Mouse (Mus musculus): ENCODE results near the gene Tssc4. TPM values are rescaled to one million over a fixed set of nuclear protein-coding genes. Genes with fewer than 3 reads are reported as not detected.

The Tssc4 gene
- polyA plus RNA-seq, 1 experiment from 2014 or later: 57.1 TPM

- no peaks in the 10 kb centered on the region for H3K9me3 ChIP-seq (replicated peaks)
Observed at GRCm38 (mm10) chr7:143114773-143115172, 45.7 kb downstream of the Tssc4 start.

GRCm38 (mm10) chr7:143116521-143116920 lies 47.5 kb downstream of the Tssc4 start:
- no peak overlapping the region for H3K4me2 ChIP-seq
- no peaks in the 10 kb centered on the region for H3K36me3 ChIP-seq
- no peak overlapping the region for H3K4me3 ChIP-seq
- WGBS: 85% methylated on average over 5 of the region's 5 CpGs
- no peak for ATAC-seq (ENCODE audit: insufficient number of reproducible peaks, low FRiP score)
- peaks cover 56% of the 10 kb centered on the region for H3K4me1 ChIP-seq (replicated peaks)
- H3K27me3 ChIP-seq (replicated peaks): no peaks in the 10 kb centered on the region
- no peak overlapping the region for H3K9ac ChIP-seq
- H3K9me3 ChIP-seq (replicated peaks): no peaks in the 10 kb centered on the region
- H3K27ac ChIP-seq (ENCODE audit: poor library complexity, severe bottlenecking): no peak overlapping the region

More at GRCm38 (mm10) chr7:143114773-143115172, 45.7 kb downstream of the Tssc4 start:
- no peak overlapping the region for H3K4me2 ChIP-seq
- no peak for ATAC-seq (ENCODE audit: insufficient number of reproducible peaks, low FRiP score)
- H3K27ac ChIP-seq (ENCODE audit: poor library complexity, severe bottlenecking): no peak overlapping the region
- no peak overlapping the region for H3K4me3 ChIP-seq
- peaks cover 56% of the 10 kb centered on the region for H3K4me1 ChIP-seq (replicated peaks)
- H3K9ac ChIP-seq: no peak overlapping the region
- H3K36me3 ChIP-seq: no peaks in the 10 kb centered on the region
- H3K27me3 ChIP-seq (replicated peaks): no peaks in the 10 kb centered on the region

- no peaks in the 10 kb centered on the region for H3K36me3 ChIP-seq
- no peak overlapping the region for H3K4me3 ChIP-seq
- no peak overlapping the region for H3K9ac ChIP-seq
- no peaks in the 10 kb centered on the region for H3K9me3 ChIP-seq (replicated peaks)
- peak overlapping the region; percentile 72 for H3K27ac ChIP-seq (ENCODE audit: poor library complexity, severe bottlenecking)
- 31% methylated on average over 1 of the region's 1 CpGs for WGBS
- H3K27me3 ChIP-seq (replicated peaks): no peaks in the 10 kb centered on the region
- H3K4me2 ChIP-seq: no peak overlapping the region
- no peak for ATAC-seq (ENCODE audit: insufficient number of reproducible peaks, low FRiP score)
- peaks cover 63% of the 10 kb centered on the region for H3K4me1 ChIP-seq (replicated peaks)
Observed at GRCm38 (mm10) chr7:143119407-143119806, 50.4 kb downstream of the Tssc4 start.

GRCm38 (mm10) chr7:143119826-143120225 lies 50.8 kb downstream of the Tssc4 start:
- H3K4me1 ChIP-seq (replicated peaks): peaks cover 67% of the 10 kb centered on the region

More at GRCm38 (mm10) chr7:143119826-143120225, 50.8 kb downstream of the Tssc4 start:
- H3K9ac ChIP-seq: no peak overlapping the region
- 71% methylated on average over 3 of the region's 3 CpGs for WGBS
- ATAC-seq (ENCODE audit: insufficient number of reproducible peaks, low FRiP score): no peak
- no peaks in the 10 kb centered on the region for H3K9me3 ChIP-seq (replicated peaks)
- no peaks in the 10 kb centered on the region for H3K27me3 ChIP-seq (replicated peaks)
- H3K36me3 ChIP-seq: no peaks in the 10 kb centered on the region
- H3K4me3 ChIP-seq: no peak overlapping the region
- H3K4me2 ChIP-seq: no peak overlapping the region
- peak overlapping the region; percentile 72 for H3K27ac ChIP-seq (ENCODE audit: poor library complexity, severe bottlenecking)

Other genes with a start within 250 kb of the Tssc4 start
- 0.60 and 1.0 TPM in 2 replicates for gene Th, start 138.1 kb upstream of the Tssc4 start, polyA plus RNA-seq (2016; fragmentation: Nextera tagmentation; extraction: Ambion mirVana)
- 0.23 and 0.31 TPM in 2 replicates for gene Ascl2, start 100.0 kb upstream of the Tssc4 start, polyA plus RNA-seq (2016; fragmentation: Nextera tagmentation; extraction: Ambion mirVana)
- gene Tspan32, start 64.2 kb upstream of the Tssc4 start, polyA plus RNA-seq (2016; fragmentation: Nextera tagmentation; extraction: Ambion mirVana): 7.0 and 7.7 TPM in 2 replicates
- gene Cd81, start 16.5 kb upstream of the Tssc4 start, polyA plus RNA-seq (2016; fragmentation: Nextera tagmentation; extraction: Ambion mirVana): 701 and 712 TPM in 2 replicates
- gene Trpm5, start 25.4 kb downstream of the Tssc4 start, polyA plus RNA-seq (2016; fragmentation: Nextera tagmentation; extraction: Ambion mirVana): 3.8 and 4.3 TPM in 2 replicates
- 12.9 and 15.8 TPM in 2 replicates for gene Kcnq1, start 37.1 kb downstream of the Tssc4 start, polyA plus RNA-seq (2016; fragmentation: Nextera tagmentation; extraction: Ambion mirVana)